Mouse (Mus musculus) cerebellum, adult 18-20 months (tissue): Measurements from ENCODE around the gene Otor.
A peak's percentile ranks its signal among the peaks of the same experiment; 100 is the strongest.

Experiments
- DNase-seq, 2 experiments: peaks; one replicate each; pipeline ENCODE4 v3.0.0; 2021

The Otor gene

DNA sequence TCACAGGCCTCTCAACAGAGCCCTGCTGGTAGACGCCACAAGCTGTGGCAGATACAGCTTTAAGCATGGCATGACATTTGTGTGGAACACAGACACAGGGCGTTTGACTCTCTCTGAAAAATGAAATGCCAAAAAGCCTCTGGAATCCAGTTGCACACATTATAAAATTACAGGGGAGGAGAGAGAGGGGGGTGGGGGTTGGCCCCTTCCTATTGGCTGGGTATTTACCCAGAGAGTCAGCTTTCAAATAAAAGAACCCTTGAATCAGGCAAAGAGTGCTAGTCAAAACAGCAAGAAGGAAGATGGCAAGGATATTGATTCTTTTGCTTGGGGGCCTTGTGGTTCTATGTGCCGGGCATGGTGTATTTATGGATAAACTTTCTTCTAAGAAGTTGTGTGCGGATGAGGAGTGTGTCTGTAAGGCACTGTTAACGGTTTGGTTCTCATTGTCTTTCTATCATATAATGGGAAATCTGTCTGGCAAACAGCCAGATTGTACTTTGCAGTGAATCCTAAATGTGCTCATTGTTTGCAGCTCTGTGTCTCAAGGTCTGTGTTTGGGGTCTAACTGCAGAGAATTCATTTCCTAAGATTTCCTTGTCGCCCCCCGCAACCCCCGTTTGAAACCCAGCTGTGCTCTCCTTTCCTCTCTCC lies at the start of gene Otor:
Gene Otor, plus strand, starts transcription at position 276 of the 654 bp plus-strand sequence.
- DNase-seq = no peak

DNA sequence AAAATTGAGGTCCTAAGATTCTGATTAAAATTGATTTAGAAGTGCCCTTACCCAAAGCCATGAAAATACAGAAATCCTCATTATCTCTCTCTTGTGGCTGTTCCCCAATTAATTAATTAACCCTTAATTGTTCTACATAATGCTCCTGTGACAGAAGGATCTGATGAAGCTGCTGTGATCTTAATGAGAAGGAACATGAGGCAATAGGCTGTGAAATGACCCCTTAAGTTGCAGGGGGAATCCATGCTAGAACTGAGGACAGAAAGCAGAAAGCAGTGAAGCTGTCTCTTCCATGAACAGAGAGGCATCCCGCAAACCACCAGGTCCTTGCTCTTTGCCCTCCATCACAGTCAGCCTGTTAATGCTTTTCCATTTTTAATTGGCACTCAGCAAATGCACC lies 47.0 kb upstream of the Otor start:
- no peak for DNase-seq

DNA sequence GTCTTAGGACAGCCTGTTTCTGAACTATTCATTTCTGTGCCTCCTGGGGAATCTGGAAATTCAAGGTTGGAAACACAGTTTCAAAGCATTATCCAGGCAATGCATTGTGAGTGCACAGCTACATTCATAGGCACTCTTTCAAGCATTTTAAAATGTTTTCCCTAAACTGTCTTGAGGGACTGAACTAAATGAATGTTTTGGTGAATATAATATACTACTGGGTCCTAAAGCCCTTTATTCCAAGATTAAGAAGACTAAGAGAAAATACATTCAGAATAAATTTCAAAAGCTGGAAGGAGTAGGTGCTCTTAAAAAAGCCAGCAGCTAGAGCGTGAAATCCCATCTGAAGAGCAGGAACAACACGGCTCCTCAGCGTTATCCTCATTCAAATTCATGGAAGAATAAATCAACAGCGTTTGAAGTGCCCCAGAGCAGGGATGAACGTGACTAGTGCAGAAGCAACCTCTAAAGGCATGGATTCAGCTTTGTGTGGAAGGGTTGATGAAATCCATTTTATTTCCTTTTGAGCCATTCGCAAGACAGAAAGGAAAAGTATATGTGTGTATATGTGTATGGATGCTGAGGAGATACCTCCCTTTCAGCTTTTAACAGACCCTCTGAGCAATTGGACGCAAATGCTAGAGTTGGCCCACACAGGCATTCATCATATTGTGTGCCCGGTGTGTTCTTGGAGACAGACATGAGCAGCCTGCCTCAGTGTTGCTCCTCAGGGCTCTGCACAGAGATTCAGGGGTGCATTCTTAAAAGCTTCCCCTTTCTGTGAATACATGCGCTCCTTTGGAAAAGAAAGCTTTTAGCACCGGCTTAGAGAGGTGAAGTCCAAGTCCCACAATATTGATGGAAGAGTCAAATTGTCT lies 45.7 kb upstream of the Otor start:
- no peak for DNase-seq

DNA sequence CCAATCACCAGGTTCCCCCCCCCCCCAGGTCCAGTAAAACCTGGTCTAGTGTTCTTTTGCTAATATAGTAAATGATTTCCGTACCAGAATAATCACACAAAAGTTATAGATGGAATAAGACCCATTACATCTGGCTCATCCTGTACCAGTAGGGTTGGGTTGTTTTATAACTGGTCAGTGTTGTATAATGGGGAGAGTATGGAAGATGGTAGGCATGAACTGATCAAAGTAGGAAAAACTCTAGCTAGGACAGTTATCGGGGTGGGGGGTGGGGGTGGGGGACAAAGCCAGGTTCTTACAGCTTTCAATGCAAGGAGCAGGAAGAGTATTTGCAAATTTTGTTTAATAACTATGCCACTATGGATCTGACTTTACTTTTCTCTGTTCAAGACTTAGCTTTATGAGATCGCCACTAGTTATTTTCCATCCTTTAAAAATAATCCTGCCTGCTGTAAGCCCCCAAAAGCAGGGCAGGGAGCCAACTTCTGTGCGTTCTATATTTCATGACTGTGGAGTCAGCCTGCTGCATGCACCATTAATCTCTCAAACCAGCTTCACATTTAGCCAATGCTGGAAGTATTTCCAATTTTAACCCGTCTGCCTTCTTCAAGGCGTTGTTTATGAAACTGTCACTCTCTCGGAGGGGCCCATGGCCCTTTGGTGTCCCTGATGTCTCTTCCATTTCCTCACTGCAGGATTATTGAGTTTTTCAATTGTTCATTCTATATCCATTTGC lies 43.8 kb upstream of the Otor start:
- no peak for DNase-seq

DNA sequence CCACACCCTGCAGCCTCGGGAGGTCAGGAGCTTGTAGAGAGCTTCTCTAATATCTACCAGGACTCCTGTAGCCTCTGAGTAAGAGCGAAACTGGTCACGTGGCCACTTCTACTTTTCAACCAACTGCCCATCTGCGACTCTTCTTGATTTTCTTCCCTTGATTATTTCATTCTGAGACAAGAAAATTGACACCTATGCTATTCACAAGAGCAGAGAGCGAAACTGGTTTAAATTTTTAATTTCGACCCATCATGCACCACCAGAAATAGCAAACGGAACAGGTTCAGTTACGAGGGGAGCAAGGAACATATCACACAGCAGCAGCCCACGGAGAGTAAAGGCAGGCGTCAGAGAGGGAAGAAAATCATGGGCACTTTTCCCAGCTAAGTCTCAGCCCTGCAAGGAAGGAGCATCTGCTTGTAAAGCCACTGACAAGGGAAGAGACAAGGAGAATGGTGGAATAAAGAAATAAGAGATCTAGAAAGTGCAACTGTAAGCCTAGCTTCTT lies 43.1 kb upstream of the Otor start:
- no peak for DNase-seq

DNA sequence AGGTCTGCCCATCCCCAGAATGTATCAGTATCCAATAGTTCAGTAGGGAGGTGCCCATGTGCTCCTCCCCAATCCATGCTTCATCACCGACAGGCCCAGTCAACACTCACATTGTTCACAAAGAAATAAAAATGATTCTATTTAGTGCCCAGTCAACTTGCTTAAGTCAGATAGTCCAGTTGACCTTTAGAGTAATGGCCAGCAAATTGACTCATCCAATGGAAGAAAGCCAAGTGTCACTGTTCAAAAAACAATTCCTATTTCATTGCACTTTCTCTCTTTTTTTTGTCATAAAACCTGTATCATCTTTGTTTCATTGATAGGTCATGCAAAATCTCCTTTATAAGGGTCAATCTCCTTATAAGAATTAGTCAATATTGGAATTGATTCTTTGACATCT lies 36.7 kb upstream of the Otor start:
- no peak for DNase-seq

DNA sequence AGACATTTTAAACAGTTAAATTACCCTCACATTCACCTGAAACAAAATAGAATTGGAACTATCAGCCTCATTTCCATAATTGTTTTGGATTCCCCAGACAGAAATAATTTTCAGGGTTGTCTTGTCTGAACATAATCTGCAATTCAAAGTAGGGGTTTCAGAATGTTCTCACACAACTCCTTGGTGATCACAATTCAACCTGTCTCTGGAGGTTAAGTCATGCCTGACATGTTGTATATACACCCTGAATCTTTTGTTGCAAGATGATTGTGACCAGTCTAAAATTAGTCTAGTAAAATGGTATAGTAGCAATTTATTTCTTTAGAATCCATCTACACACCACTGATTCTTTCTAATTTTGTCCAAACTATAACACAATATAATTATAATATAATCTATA lies 23.0 kb upstream of the Otor start:
- no peak for DNase-seq

DNA sequence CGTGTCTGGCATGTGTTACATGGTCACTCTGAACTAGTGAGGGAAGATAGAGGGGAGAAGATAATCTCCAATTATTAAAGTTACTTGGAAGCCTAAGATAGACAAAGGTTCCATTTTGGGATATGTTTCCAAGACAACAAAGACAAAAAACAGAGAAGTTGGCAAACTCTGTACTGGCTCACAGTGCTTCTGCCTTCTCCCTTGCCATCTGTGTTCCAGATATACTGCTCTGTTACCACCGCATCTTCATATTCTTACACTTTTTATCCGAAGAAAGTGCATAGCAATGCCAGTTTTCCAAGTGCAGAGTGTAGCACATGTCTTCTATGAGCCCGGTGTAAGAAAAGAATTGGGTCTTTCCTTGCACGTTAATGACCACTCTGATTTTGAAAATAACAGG lies 21.5 kb upstream of the Otor start:
- no peak for DNase-seq

DNA sequence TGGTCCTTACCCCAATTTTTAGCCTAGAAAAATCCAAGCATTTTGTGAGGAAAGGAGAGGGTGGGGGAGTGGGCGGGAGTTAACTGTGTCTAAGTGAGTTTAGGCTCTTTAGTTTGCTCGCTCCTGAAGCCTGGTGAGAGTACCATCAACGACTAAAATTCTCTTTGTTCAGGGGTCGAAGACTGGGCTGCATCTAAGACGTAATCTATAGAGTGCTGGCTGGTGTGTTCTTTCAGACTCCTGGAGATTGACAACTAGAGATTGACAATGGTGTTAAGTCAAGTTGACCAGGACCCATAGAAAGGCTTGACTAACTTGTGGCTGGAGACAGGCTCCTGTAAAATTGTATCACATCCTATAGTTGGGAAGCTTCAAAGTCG lies 15.9 kb upstream of the Otor start:
- DNase-seq = no peak

DNA sequence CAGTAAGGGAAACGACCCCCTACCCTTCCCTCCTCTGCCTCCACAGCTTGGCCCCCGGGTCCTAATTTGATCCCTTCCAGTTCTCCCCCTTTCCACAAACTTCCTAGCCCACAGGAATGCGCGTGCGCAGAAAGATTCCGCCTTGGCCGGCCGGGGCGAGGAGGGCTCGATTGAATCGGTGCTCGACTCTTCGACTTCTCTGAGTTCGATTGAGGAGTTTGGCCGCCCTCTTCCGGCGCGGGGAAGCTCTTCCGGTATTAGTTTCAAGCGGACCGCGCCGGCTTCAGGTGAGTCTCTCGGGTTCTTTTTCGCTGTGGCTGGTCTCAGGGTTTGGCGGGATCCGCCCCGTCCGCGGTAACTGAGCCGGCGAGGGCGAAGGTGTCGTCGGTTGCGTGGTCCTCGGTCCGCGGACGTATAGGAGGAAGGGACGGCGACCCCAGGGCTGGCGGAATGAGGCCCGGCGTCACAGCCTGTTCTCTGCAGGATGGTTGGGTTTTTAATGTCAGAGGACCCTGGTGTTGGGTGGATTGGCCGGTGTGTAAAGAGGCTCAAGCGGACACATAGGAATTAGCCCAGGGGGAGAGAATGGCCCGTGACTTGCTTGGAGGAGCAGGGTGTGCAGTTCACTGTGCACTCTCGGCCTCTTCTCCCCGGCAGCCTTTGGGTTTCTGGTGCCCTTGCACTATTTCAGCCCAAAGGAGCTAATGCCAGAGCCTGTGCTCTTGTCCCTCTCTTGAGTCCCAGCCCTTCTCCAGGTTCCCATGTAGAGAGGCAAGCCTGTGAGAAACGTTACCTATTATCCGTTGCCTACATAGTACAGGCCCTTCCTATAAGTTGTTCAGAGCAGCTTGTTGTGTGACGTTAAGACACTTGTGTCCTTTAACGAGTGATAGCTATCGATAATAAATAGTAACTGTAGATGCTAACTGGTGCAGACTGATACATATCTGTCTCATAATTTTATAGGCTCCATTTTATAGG lies 15.2 kb upstream of the Otor start, which contains the start of gene Snrpb2:
Gene Snrpb2, plus strand, starts transcription at position 228 of the 981 bp plus-strand sequence.
- DNase-seq = peak; percentile 89 to 92

DNA sequence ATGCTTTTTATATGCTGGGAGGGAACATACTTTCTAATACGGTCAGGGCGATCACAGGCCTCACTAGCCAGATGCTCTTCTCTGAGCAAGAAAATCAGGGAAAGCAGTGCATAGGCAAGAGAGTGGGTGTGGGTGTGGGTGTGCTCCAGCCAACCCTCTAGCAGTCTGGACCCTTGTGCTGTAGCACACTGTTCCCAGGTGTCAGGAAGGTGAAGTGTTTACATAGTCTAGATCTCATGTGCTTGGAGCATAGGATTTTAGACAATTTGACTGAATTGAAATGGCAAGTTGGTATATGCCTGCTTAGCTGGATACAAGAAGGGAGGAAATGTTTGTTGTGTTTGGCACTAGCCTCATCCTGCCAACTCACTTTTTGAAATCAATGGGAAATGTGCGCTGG lies 12.4 kb upstream of the Otor start:
- no peak for DNase-seq

DNA sequence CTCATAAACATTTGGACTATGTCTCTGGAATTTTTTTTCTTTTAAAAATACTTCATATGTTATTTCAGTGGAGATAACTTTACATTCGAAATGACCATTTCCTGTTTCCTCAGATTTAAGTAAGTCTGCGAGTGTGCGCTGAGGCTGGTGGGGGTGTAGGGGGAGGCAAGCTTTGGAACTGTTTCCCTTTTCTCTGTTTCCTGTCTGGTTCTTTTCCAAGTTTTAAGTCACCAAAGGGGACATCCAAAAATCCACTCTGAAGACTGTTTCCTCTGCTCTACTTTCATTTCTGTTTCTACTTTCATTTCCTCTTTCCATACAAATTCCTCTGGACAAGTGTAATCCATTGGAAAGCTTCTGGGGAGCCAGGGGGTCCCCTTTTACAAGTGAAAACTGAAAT lies 3.4 kb downstream of the Otor start:
- no peak for DNase-seq

DNA sequence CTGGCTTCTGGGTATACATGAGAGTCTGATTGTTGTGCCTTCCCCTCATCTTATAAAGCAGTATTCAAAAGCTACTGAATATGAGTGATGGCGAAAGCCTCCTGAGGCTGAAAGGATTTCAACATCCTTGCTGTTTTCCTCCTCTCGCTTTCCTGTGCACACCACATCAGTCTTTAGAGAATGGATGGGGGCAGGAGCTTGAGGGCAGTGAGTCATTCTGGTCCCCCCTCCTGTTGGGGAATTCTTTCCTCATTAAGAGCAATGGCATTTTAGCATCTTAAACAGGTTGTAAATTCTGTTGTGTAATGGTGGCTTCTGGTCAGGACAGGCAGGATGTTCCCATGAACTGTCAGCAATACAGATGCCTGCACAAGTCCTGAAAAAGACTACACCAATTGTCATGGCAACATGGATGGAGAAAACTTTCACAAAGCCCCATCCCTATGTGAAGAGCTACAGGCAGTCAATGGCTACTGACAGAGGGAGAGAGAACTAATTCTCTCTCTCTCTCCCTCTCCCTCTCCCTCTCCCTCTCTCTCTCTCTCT lies 6.7 kb downstream of the Otor start:
- DNase-seq = no peak

DNA sequence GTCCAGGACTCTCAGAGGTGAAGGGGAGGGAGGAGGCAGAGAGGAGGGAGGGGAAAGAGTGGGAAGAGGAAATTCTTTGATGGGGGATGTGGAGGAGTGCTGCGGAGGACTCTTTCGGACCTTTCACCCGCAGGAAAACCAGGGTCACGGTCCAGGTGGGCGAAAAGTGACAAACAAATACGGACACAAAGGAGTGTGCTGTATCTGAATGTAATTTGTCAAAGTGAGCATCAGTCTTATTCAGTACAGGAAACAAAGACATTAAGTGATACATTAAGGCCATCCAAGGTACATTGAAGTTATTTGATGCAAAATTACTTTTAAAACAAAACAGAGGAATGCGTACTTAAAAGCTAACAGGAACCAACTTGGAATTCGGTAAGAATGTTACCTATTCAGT lies 11.6 kb downstream of the Otor start:
- DNase-seq = no peak

DNA sequence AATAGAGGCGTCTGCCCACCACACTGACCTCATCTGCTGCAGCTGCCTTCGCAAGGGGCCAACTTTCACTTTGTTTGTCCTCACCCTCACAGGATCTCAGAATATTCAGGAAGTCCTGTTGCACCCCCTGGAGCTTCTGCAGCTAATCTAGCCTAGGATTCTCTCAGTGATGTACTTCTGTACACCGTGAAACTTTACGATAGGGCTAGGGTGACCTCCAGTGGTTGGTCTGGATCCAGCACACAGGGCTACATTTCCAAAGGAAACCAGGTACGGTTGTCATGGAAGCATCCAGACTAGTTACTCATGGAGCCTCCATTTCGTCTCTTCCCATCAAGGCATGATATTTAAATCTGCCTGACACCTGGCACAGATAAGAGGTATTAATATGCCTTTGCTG lies 15.5 kb downstream of the Otor start:
- peak; percentile 20 to 22 for DNase-seq

DNA sequence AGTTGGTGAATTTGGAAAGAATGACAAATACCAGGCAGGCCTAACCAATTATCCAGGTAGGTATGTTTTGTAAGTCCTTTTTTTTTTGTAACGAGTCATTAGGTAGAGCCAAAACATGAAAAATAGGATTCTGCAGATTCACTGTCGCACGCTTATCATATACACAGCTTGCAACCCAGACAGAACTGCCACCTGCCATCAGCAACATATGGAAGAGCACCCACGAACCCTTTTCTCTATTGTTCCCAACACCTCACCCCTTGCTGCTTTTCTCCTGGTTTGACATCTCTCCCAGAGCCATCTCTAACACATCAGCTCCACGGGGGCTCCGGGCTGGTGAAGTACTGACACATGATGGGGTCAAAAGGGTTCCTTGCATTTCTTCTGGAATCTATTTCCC lies 16.5 kb downstream of the Otor start:
- no peak for DNase-seq

DNA sequence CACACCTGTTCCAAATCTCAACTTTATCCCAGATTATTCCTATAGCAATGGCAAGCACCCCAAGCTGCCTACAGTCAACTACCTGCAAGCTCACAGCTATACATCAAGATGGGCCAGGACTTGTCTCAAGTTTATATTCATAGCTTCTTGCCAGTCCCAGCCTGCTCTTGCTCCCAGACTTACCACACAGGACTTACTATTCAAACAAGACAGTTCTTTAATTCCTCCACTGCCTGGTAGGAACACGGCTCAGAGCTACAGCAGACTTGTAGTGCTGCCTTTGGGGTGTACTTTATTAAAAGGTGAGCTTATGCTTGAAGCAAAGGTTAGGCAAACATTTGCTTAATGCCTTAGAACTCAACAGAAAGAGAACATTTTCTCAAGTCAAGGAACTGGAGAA lies 18.9 kb downstream of the Otor start:
- no peak for DNase-seq

DNA sequence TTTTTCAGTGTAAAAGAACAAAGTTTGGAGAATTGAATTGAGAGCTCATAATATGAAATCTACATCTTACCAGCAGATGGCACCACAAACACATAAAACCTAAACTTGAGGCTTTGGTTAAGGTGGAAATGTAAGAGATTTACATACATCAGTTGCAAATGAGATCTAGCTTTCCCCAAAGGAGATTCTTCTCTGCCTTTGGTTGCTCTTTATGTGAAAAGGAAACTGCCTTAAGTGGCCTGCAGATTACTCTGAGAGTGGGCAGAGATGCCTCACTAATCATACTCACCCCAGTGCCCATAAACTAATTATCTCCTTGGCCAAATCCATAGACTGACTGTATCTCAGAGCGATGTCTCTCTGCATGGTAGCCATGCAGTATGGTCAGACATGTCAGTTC lies 35.6 kb downstream of the Otor start:
- peak; percentile 23 to 44 for DNase-seq

DNA sequence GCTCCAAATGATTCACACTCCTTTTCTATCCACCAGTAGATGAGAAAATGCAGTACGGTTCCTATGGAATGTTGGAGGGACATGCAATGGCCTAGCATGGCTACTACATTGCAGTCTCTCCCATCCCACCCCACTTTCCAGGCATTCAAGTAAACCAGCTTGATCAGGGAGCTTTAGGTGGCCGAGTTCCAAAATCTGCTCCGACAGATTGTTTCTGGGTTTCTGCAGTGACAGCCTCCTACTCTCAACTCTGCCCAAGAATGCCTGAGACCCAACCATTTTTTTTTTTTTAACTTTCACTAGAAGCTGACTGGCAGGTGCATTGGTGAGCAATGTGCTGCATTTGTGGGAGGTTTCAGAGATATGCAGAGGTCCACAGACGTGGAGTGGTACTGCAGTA lies 36.4 kb downstream of the Otor start:
- DNase-seq = peak; percentile 56 to 58

DNA sequence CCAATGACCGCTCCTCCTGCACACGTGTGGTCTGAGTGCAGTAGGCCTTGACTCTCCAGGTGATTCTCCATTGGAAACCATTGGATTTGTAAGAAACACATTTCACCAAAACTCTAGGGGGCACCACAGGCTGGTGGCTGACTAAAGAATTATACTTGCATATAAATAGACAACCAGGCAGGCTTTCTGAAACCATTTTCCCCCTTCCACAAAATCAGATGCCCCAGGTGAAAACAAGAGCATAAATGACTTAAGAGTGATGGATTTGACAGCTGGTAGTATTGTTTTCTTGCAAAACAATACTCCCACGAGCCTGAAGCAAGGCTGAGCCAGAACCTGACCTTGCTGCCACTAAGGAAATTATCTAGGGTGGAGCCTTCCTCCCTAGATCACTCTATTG lies 39.2 kb downstream of the Otor start:
- peak; percentile 39 to 57 for DNase-seq

DNA sequence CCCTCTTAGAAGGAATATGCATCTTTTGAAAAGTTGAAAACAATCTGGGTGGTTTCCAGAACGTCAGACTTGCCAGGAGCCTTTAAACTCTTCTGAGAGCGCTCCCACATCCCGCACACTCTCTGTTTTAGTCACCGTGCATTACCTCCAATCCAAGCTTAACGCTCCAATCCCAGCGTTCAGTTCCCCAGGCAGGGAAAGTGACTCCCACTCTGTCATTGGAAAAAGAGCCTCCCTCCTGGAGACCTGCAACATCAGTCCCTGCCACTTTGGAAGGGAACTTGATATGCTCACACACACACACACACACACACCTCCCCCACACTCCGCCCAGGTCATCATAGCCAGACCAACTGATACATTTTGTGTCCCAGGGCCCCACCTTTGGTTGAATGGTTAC lies 39.9 kb downstream of the Otor start:
- no peak for DNase-seq

DNA sequence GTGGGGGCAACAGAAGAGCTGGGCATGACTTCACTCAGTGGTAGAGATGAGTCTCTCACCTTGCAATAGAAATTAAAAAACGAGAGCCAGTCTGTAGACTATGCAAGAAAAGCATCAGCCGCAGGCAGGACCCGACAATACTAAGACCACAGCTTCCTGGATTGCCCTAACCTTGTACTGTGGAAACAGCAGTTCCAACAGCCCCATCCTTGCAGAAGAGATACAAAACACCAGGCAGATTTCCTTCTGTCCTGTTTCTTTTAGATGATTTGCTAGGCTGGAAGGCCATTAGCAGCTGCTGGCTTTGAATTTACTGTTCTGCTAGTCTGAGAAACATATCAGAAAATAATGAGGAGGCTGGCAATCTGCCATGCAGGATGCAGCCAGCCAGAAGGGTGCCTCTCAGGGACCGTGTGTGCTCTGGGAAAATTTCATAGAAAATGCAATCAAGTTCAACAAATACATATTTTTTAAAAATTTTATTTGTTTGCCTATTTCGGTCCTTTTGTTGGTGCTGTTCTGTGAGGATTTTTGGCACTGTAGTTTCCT lies 52.9 kb downstream of the Otor start:
- DNase-seq = peak; percentile 48 to 52
